Mouse (Mus musculus) mature B cell (primary cell): ENCODE data around the gene Atxn3.

ENCODE experiments used
- in situ Hi-C: fragments of 300-500 bp; cut with MboI; formaldehyde crosslinking; loops from 2 replicates; pipeline ENCODE4 v1.14.3; 2019

The Atxn3 gene

DNA sequence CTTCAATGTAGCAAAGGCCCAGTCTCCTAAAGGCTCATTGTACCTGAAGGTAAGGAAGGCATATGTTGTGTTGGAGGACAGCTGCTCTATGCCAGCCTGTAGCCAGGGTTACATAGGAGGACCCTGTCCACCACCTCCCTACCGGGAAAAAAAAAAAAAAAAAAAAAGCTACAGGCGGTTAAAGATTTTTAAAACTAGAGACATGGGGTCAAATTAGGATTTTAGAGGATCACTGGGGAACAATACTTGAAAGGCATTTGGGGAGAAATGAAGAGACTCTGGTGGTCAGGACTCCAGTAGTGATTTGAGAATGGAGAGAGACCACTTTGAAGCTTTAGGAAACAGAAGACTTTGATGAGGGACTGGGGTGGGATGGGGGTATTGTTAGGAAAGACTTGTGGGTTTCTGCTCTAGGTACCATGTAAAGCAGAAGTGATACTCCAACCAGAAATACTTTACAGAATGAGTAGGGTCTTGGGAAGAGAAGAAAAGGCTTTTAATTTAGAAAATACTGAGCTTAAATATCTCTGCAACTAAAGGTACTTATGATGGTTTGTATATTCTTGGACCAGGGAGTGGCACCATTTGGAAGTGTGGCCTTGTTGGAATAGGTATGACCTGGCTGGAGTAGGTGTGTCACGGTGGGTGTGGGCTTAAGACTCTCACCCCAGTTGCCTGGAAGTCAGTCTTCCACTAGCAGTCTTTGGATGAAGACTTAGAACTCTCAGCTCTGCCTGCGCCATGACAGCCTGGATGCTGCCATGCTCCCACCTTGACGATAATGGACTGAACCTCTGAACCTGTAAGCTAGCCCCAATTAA lies 1.1 kb upstream of the Atxn3 start:
- in situ Hi-C loops, result loop anchor here (25.0 kb wide), 1 partner anchor 778 kb away; the partner anchor contains the start of genes Moap1 and Tmem251

DNA sequence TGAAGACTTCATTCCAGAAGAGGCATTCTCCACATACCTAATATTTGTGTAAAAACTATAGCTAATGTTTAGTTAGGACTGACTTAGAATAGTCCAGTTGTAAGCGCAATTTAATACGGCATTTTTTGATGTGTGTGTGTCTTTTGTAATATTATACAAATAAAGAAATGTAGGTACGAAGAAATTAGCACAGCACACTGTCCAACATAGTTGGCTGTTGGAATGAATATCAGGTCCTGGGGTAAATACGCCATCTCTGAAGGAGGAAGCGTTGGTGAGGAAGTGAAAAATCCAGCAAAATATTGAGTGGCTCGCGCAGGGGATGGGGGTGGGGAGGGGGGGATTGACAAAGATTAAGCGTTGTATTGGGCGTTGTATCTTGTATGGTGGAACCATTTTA lies 510 bp upstream of the Atxn3 start:
- in situ Hi-C loops, result loop anchor here (25.0 kb wide), 1 partner anchor 779 kb away; the partner anchor contains the start of genes Moap1 and Tmem251

DNA sequence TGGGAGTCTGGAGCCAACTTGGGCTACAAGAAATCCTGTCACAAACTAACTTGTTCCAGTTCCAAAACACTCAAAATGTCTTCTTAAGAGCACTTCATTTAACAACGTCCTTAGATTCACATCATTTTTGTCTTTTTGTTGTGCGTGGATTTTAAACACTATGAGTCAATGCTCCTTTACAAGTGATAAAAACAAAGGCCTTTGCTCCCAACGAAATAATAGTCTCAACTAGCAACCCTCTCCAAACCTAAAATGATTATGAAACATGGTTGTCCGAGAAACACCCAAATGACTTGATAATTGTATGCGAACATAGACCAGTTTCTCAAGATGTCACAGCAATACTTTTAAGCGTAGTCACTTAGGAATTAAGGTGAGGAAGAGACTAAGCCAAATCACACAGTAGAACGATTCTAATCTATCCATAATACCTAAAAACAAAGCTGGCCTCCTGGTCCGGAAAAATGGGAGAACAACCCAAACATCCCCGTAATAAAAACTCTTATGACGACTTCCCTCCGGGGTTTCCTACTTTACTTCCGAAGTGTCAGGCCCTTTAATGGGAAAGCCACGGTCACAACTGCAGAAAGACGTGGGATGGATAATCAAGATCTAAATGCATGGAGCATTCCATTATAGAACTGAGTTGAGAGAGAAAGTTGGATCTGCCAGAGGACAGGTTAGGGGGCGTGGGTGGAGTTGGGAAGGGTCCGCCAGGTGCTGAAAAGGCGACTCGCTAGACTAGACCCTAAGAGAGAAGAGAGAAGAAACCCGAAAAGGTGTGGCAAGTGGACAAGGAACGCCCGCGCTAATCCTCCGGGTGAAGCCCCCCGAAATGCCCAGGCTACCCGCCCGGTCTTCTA lies 736 bp downstream of the Atxn3 start:
- in situ Hi-C loops, result loop anchor here (25.0 kb wide), 1 partner anchor 780 kb away; the partner anchor contains the start of genes Moap1 and Tmem251

DNA sequence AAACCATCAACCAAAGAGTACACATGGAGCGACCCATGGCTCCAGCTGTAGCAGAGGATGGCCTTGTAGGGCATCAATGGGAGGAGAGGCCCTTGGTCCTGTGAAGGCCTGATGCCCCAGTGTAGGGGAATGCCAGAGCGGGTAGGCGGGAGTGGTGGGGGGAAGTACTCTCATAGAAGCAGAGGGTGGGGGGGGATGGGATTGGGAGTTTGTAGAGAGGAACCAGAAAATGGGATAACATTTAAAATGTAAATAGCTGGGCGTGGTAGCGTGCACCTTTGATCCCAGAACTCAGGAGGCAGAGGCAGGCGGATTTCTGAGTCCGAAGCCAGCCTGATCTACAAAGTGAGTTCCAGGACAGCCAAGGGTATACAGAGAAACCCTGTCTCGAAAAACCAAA lies 2.2 kb downstream of the Atxn3 start:
- in situ Hi-C loops, result loop anchor here (25.0 kb wide), 1 partner anchor 781 kb away; the partner anchor contains the start of genes Moap1 and Tmem251

DNA sequence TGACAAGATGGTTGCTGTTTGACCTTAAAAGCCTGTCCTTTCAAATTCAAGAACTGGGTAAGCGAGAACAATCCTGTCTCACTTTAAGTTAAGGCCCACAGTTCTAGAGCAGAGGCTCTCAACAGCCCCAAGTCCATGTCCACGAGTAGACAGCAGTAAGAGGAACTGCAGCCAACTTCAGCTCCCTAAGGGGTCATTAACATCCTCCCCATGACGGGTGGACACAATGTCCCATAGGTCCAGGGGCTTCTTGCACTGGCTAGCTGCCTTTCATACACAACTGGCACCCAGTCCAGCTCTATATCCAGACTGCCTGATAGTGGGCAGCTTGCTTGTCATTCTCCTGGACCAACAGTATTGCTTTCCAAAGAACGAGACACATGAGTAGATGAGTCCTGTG lies 9.2 kb downstream of the Atxn3 start:
- in situ Hi-C loops, result no loop called here

DNA sequence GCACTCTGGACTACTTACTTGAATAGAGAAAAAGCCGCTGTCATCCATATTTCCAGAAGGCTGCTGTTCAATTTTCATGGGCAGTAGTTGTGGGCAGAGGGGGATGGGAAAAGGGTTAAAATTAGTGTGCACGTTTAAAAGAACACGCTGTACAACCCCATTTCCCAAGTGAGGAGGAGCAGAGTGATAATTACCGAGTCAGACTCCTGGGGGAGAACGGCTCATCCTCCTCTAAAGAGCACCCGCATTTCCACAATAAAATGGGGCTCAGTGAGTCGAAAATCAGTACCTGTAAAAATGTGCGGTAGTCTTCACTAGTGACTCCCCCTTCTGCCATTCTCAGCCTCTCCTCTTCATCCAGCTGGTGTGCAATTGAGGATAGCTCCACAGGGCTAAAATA lies 10.1 kb downstream of the Atxn3 start:
- in situ Hi-C loops, result no loop called here

DNA sequence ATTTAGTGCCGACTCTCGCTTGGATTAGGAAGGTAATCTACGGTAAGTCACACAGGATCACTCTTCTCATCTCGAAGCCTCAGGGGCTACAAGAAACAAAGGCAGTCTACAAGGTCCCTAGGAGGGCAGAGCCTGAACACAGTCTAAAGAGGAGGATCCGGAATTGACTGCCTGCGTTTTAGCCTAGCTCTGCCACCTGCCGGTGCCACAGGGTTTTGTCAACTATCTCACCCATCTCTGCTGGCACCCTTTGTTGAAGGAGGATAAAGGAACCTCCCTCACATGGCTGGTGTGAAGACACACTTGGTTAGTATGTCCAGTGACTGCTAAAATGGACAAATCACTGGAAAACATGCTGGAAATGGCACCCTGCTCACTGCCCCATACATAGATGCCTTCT lies 20.5 kb downstream of the Atxn3 start:
- in situ Hi-C loops, result no loop called here

DNA sequence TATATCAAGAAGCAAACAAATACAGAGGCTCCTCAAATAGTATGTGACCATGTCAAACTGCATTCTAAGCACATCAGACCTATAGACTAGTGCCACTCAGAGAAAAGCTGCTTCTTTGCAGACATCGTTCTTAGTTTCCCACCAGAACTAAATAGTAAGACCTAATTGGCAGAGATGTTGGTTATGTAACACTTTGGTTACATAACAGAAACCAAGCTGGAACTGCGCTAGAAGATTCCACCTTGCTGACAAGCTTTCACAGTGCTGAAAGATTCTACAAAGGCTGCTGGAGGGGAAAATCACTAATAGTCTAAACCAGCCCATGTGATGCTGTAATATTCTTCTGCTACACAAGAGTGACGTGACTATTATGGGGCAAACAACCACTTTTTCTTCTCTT lies 22.8 kb downstream of the Atxn3 start:
- in situ Hi-C loops, result no loop called here

DNA sequence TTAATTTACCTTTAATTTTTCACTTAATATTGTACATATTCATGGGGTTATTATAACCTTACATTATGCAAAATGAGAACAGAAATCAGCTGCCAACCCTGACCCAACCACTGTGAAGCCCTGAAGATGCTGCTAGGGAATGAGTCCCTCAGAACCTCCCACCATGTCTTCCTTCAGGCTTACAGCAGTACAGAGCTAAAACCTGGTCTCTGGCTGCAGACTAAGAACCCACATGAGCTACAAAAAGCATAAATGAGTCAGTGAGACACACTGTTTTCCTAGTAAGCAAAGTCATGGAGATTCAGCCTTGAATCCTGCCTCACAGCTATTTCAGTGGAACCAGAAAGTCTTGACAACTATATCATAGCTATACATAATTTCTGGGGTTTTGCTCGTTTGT lies 29.6 kb downstream of the Atxn3 start:
- in situ Hi-C loops, result no loop called here

DNA sequence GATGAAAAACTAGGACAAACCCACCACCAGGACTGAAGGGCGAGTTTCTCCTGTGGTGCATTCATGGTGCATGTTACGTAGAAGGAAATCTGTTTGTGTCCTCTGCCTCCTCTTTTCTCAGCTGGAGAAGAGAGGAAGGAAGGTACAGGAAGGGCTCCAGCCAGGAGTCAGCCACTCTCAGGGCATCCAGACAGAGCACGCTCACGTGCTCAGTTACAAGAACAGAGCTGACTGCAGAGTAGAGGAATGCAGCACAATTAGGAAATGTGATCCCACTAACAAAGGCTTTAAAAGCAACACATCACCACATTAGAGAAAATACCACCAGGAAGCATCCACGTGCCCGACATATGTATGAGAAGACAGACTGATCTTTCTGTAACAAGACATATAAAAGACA lies 35.7 kb downstream of the Atxn3 start:
- in situ Hi-C loops, result no loop called here

DNA sequence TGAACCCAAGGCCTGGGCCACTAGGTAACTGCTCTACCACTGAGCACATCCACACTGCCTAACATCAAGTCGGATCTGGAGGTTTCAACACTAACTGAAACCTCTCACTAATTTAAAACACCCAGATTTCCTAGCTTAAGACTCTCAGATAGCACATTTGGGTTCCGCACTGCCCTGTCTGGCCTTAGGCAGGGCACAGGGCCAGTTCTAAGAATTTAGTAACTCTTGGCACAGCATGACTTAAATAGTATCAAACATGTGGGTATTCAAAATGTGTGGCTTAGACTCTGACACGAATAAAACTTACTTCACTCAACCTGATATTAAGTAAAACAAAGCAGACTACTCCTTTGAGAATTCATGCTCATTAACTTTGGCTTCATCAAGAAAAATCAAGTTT lies 38.2 kb downstream of the Atxn3 start:
- in situ Hi-C loops, result no loop called here

DNA sequence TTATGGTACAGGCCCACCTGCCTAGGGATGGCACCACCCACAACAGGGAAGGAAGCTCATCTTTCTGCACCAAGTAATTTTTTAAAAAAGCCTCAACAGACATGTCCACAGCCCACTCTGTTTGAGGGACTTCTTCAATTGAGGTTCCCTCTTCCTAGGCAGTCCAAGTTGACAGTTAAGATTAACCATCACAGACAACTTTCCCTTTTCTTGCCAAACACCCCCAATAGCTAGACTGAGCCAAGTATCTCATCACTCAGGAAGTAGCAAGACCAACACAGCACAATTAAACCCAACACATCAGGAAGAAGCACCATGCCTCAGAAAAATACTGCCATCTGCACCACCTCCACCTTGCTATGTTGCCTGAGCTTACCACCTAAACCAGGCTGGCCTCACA lies 40.9 kb downstream of the Atxn3 start:
- in situ Hi-C loops, result no loop called here

DNA sequence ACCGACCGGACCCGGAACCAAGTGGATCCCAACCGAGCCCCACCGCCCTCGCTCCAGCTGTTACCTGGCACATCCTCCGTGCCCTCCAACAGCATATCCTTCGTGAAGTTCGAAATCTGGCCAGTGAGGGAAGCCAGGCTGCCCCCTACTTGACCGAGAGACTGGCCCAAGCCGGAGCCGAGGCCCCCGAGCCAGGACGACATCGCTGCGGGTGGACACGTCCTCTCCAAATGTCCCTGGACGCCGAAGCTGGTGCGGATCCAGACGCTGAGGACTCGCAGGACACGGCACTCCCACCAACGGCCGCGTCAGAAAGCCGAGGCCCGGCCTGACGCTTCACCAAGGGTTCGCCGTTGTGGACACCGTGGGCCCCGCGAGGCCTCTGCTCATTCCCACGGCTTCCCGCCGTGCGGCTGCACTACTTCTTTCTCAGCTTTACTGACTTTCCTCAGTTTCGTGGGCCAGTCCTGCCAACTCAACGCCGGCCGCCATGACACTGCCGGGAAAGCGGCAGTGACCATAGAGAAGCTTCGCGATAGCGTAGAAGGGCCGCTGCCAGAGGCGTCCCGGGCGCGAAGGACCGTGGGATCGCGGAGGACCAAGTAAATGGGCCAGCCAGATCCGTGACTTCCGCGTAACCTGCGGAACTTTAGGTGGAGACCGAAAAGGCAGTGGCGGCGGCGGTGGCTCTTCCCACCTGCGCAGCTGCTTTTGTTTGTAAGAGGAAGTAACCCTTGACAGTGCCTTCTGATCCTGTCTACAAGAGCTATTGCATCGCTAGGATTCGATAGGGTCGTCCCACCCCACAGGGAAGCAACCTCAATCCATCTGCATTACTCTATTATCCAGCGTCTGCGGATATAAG lies 45.2 kb downstream of the Atxn3 start, which contains the start of gene Trip11:
Gene Trip11 (minus strand): TSS at position 642 of the 865 bp plus-strand sequence.
- in situ Hi-C loops, result no loop called here

DNA sequence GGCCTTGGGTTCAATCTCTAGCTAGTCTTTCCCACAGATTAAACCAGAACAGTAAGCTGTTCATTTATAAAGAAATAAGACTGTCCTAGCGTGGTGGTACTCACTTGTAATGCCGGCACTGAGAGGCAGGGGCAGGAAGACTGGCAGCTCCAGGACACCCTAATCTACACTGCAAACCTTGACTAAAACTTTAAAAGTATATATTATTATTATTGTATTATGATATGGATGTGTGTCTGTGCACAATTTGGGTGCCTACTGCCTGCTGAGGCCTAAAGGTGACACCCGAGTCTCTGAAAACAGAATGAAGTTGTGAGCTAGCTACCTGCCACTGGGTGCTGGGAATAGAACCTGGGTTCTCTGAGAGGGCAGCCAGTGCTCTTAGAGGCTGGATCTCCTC lies 46.7 kb downstream of the Atxn3 start:
- in situ Hi-C loops, result no loop called here

DNA sequence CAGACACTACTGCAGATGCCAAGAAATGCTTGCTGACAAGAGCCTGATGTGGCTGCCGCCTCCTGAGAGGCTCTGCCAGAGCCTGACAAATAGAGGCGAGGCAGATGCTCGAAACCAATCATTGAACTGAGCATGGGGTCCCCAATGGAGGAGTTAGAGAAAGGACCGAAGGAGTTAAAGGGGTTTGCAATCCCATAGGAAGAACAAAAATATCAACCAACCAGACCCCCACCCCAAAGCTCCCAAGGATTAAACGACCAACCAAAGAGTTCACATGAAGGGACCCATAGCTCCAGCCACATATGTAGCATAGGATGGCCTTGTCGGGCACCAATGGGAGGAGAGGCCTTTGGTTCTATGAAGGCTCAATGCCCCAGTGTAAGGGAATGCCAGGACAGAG lies 47.7 kb downstream of the Atxn3 start:
- in situ Hi-C loops, result no loop called here

DNA sequence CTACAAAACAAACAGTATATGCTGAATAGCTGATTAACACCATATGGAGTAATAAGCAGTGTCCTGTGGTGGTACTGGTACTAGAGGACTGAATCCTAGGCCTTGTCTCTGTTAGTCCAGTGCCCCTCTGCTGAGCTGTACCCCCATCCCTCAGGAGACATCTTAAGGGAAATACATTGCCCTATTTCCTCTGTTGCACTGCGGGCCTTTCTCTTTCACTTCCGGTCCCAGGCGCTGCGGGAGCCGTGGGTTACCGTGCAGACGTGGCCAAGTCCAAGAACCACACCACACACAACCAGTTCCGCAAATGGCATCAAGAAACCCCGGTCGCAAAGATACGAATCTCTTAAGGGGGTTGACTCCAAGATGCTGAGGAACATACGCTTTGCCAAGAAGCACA lies 52.2 kb downstream of the Atxn3 start:
- in situ Hi-C loops, result no loop called here

DNA sequence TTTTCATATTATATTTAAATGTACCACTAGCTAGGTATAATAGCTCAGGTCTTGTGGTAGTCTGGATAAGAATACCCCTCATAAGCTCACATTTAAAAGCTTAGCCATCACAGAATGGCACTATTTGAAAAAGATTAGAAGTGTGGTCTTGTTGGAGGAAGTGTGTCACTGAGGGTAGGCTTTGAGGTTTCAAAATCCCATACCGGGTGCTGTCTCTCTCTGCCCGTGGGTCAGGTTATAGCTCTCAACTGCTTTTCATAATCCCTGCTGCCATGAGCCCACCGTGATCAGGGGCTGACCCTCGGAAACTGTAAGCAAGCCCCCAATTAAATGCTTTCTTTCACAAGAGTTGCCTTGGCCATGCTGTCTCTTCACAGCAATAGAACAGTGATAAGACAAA lies 53.1 kb downstream of the Atxn3 start:
- in situ Hi-C loops, result no loop called here

DNA sequence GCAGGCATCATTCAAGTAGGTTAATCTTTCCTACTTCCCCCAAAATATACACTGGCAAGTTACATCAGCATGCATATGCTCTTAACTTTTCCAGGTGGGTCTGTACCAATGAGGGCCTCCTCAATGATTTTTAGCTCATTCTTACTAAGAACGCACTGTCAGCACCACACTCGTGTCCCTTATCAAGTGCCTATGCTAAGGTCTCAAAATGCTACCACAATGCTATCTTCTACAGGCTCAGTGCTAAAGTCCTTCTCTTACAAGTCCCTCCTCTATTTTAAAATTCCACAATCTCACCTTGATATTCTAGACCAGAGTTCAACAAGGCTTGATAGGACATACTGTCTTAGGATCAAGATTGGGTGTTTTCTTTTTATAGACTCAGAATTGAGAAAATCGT lies 53.9 kb downstream of the Atxn3 start:
- in situ Hi-C loops, result no loop called here

DNA sequence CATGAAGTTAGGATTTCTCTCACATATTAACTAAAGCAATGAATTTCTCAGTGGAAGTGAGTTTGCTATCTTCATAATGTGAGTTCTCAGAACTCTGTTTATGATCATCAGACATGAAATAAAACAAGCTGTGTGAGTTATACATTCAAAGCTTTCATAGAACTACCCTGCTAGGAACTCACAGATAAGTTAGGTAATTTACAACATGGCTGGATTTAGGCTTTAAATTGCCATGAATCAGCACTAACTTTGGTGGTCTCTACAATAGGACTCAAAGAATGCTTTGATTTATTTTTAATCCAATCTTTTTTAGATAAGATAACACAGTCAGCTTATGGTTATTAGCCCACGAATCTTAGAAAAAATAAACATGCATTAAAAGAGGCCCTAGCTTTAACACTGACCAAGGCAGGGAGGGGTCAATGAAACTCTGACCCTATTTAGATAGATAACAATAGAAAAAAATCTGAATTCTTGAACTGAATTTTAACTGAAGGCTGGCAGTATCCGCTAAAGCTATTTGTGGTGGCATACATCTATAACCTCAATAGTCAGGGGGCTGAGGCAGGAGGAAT lies 58.3 kb downstream of the Atxn3 start:
- in situ Hi-C loops, result no loop called here

DNA sequence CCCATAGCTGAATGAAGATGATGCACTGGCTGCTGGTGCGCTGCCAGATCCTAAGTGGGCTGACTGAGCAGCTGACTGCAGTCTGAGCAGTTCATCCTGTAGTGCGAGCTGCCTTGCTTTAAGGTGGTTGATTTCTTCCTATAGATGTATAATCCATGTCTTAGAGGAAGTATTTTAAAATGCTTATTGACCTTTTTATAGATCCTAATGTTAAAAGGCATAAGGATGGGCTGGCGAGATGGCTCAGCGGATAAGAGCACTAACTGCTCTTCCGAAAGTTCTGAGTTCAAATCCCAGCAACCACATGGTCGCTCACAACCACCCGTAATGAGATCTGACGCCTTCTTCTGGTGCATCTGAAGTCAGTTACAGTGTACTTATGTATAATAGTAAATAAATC lies 59.1 kb downstream of the Atxn3 start:
- in situ Hi-C loops, result no loop called here

DNA sequence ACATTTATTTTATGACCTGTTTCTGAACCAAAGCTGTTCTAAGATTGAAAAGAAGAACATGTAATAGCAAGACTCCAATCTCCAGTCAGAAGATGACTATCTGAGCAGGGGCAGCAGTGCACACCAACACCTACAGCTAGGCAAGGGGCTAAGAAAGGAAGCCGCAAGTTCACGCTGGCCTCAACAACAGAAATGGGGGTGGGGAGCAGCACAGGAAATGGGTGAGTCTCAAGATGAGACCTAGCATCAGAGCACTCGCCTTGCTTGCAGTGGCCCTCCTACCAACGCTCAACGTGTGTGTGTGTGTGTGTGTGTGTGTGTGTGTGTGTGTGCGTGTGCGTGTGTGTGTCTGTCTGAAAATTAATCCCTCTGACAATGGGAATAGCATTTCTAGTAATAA lies 60.9 kb downstream of the Atxn3 start:
- in situ Hi-C loops, result no loop called here
